Mouse (Mus musculus): ENCODE measurements around the gene Tgfa. TPM values are rescaled to one million over a fixed set of nuclear protein-coding genes. Genes with fewer than 3 reads are reported as not detected.

The Tgfa gene
- polyA plus RNA-seq, 1 experiment from 2014 or later: 1.7 TPM

DNA sequence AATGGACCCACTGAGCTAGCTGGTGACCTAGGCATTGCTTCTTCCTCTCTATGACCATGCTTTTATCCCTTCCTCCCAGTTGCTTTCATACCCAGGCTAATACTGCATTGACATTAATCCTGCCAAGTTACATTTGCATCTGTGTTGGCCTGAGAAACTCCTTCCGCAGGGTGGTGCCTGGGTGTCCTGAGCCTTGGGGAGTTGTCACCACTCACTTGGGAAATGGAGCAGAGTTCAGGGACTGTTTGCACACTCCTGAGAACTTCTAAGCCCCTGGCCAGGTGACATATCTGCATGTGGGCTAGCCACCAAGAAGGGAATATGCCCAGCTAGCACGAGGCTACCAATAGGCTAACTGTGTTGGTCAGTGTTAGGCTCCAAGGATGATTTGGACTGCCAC, 23.0 kb downstream of the Tgfa start:
- Histone ChIP-seq H3K4me1 (replicated peaks) (peaks cover 15% of the 10 kb centered on the region), H3K9me3 (no peaks in the 10 kb centered on the region), H3K27ac (no peak overlapping the region), H3K36me3 (no peaks in the 10 kb centered on the region), H3K27me3 (ENCODE audit: insufficient read depth, poor library complexity, severe bottlenecking) (no peaks in the 10 kb centered on the region), H3K4me3 (no peak overlapping the region)
- 87% methylated on average over 2 of the region's 2 CpGs for WGBS
- DNase-seq (ENCODE audit: low spot score): no peak

DNA sequence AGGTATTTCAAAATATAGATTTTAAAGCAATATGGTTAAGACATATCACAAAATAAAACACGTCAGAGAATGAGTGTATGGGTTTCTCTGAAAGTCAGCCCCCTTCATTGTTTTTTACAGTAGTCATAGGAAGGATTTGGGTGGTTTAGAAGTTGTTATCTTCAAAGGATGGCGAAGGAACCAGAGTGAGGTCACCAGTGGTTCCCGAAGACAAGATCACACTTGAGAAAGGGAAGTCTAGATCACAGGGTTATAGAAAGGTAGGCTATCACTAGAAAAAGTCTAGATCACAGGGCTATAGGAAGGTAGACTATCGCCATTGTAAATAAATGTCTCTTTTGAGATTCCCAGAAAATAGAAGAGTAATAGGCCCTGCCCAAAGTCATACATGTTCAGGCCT, 23.7 kb downstream of the Tgfa start:
- no peak for DNase-seq (ENCODE audit: low spot score)
- H3K27me3 ChIP-seq (ENCODE audit: insufficient read depth, poor library complexity, severe bottlenecking): no peaks in the 10 kb centered on the region
- no peaks in the 10 kb centered on the region for H3K9me3 ChIP-seq
- no peak overlapping the region for H3K27ac ChIP-seq
- no peaks in the 10 kb centered on the region for H3K36me3 ChIP-seq
- H3K4me1 ChIP-seq (replicated peaks): peaks cover 15% of the 10 kb centered on the region
- WGBS: 89% methylated on average over 4 of the region's 4 CpGs
- H3K4me3 ChIP-seq: no peak overlapping the region

- 78% methylated on average over 5 of the region's 5 CpGs for WGBS
- Histone ChIP-seq H3K9me3 (no peaks in the 10 kb centered on the region), H3K36me3 (no peaks in the 10 kb centered on the region), H3K4me3 (no peak overlapping the region), H3K27ac (peak overlapping the region; percentile 12; the same call in 1 of the 2 replicates), H3K27me3 (ENCODE audit: insufficient read depth, poor library complexity, severe bottlenecking) (no peaks in the 10 kb centered on the region), H3K4me1 (replicated peaks) (peaks cover 15% of the 10 kb centered on the region)
- DNase-seq (ENCODE audit: low spot score): no peak
Measured at GRCm38 (mm10) chr6:86219494-86219893, 24.5 kb downstream of the Tgfa start.

- WGBS: 86% methylated on average over 4 of the region's 4 CpGs
- H3K4me3 ChIP-seq: no peak overlapping the region
- H3K9me3 ChIP-seq: no peaks in the 10 kb centered on the region
- H3K27ac ChIP-seq: no peak overlapping the region
- no peaks in the 10 kb centered on the region for H3K27me3 ChIP-seq (ENCODE audit: insufficient read depth, poor library complexity, severe bottlenecking)
- no peaks in the 10 kb centered on the region for H3K36me3 ChIP-seq
- H3K4me1 ChIP-seq (replicated peaks): peaks cover 15% of the 10 kb centered on the region
- no peak for DNase-seq (ENCODE audit: low spot score)
Measured at GRCm38 (mm10) chr6:86220171-86220570, 25.1 kb downstream of the Tgfa start.

GRCm38 (mm10) chr6:86222381-86222780, 27.4 kb downstream of the Tgfa start:
- 34% methylated on average over 7 of the region's 7 CpGs for WGBS
- no peaks in the 10 kb centered on the region for H3K36me3 ChIP-seq
- DNase-seq (ENCODE audit: low spot score): no peak
- peak overlapping the region; percentile 43; the same call in 1 of the 2 replicates for H3K27ac ChIP-seq
- H3K9me3 ChIP-seq: no peaks in the 10 kb centered on the region
- no peak overlapping the region for H3K4me3 ChIP-seq
- peaks cover 15% of the 10 kb centered on the region for H3K4me1 ChIP-seq (replicated peaks)
- no peaks in the 10 kb centered on the region for H3K27me3 ChIP-seq (ENCODE audit: insufficient read depth, poor library complexity, severe bottlenecking)

DNA sequence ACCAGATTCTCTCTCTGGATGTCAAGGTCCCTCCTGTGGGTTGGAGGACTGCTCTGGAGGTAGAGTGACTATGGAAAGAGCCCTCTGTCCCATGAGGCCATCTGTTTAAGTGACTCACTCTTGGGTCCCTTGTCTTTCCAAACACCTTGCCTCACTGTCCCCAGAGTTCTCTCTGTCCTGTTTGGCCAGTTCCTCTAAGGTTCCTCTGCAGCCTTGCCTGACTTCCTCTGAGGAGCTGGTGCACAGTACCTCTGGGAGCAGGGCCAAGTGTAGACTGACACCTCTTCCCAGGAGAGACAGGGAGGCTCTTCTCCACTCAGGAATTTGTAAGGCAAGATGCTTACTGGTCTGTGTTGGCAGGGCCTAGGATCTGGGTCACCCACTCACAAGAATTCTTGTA, 30.6 kb downstream of the Tgfa start:
- H3K27ac ChIP-seq: 0 out of 2 replicates have a peak overlapping the region, but pooled peaks have one; percentile 5
- H3K9me3 ChIP-seq: no peaks in the 10 kb centered on the region
- no peak for DNase-seq (ENCODE audit: low spot score)
- no peaks in the 10 kb centered on the region for H3K36me3 ChIP-seq
- H3K4me1 ChIP-seq (replicated peaks): peaks cover 15% of the 10 kb centered on the region; the same call in 1 of the 2 replicates
- H3K4me3 ChIP-seq: no peak overlapping the region
- H3K27me3 ChIP-seq (ENCODE audit: insufficient read depth, poor library complexity, severe bottlenecking): no peaks in the 10 kb centered on the region

- Histone ChIP-seq H3K27ac (no peak overlapping the region), H3K27me3 (ENCODE audit: insufficient read depth, poor library complexity, severe bottlenecking) (no peaks in the 10 kb centered on the region), H3K36me3 (no peaks in the 10 kb centered on the region), H3K4me3 (no peak overlapping the region), H3K4me1 (replicated peaks) (0 out of 2 replicates have a peak, but pooled peaks cover 15% of the 10 kb centered on the region), H3K9me3 (no peaks in the 10 kb centered on the region)
- no peak for DNase-seq (ENCODE audit: low spot score)
- WGBS: 89% methylated on average over 5 of the region's 5 CpGs
Measured at GRCm38 (mm10) chr6:86232367-86232766, 37.3 kb downstream of the Tgfa start.

GRCm38 (mm10) chr6:86233512-86234430, 38.7 kb downstream of the Tgfa start:
- DNase-seq (ENCODE audit: low spot score): no peak
- Histone ChIP-seq H3K9me3 (no peaks in the 10 kb centered on the region), H3K36me3 (no peaks in the 10 kb centered on the region), H3K27me3 (ENCODE audit: insufficient read depth, poor library complexity, severe bottlenecking) (no peaks in the 10 kb centered on the region), H3K27ac (no peak overlapping the region), H3K4me3 (no peak overlapping the region), H3K4me1 (replicated peaks) (0 out of 2 replicates have a peak, but pooled peaks cover 15% of the 10 kb centered on the region)
- 43% methylated on average over 13 of the region's 13 CpGs for WGBS

DNA sequence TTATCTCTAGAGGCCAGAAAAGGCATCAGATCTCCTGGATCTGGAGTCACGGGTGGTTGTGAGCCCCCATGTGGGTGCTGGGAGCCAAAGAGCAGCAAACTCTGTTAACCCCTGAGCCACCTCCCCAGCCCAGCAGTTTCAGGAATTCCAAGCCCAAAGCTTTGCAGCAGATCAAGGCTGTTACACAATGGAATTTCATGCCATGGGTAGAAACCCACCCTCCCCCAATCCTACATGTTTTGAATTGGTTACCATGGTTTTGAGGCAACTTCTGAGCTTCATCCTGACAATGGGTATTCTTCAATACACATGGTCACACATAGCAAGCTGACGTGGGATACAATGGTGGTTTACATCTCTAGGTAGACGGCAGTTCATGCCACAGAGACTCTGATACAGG, 49.8 kb downstream of the Tgfa start:
- Histone ChIP-seq H3K9me3 (no peaks in the 10 kb centered on the region), H3K36me3 (no peaks in the 10 kb centered on the region), H3K27me3 (ENCODE audit: insufficient read depth, poor library complexity, severe bottlenecking) (no peaks in the 10 kb centered on the region), H3K4me1 (replicated peaks) (peaks cover 33% of the 10 kb centered on the region), H3K27ac (0 out of 2 replicates have a peak overlapping the region, but pooled peaks have one; percentile 56), H3K4me3 (no peak overlapping the region)
- DNase-seq (ENCODE audit: low spot score): peak; percentile 35
- WGBS: 25% methylated on average over 3 of the region's 3 CpGs

DNA sequence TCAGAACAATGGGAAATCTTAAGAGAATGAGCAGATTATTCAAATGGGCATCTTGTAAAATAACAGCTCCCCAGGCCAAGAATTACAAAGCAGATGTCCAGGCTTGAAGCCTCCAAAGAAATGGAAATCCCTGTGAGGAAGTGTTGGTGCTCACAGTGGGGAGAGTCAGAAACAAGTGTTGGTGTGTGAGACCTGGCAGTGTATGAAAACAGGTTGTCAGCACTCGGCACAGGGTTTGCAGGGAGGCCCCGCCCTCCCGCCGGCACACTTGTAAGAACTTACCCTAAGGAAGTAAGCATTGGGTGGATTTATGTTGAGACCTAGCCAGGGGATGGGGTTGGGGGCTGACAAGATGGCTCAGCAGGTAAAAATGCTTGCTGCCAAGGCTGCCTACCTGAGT, 50.9 kb downstream of the Tgfa start:
- Histone ChIP-seq H3K4me3 (no peak overlapping the region), H3K27me3 (ENCODE audit: insufficient read depth, poor library complexity, severe bottlenecking) (no peaks in the 10 kb centered on the region), H3K4me1 (replicated peaks) (peaks cover 41% of the 10 kb centered on the region), H3K9me3 (no peaks in the 10 kb centered on the region), H3K36me3 (no peaks in the 10 kb centered on the region), H3K27ac (no peak overlapping the region)
- WGBS: 44% methylated on average over 4 of the region's 4 CpGs
- DNase-seq (ENCODE audit: low spot score): no peak

- peaks cover 45% of the 10 kb centered on the region for H3K4me1 ChIP-seq (replicated peaks)
- WGBS: 90% methylated on average over 1 of the region's 1 CpGs
Measured at GRCm38 (mm10) chr6:86248562-86248961, 53.5 kb downstream of the Tgfa start.

DNA sequence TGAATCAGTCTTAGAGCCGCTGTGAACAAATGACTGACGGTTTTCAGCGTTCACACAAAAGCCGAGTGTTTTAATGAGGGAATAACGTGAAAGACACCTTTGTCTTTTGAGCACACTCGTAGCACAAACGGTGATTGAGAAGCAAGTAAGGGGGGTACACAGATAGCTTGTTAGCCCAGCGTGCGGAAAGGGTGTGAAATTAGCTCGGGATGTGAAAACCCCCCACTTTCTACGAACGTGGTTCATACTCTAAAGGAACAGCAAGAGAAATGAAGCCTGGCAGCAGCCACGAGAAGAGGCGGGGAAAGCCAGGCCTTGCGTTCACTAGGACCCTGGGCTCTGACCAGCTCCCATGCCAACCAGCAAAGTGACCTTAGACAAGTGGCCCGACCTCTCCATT, 54.0 kb downstream of the Tgfa start:
- no peaks in the 10 kb centered on the region for H3K36me3 ChIP-seq
- H3K4me3 ChIP-seq: no peak overlapping the region
- H3K9me3 ChIP-seq: no peaks in the 10 kb centered on the region
- H3K27ac ChIP-seq: peak overlapping the region; percentile 66
- DNase-seq (ENCODE audit: low spot score): peak; percentile 29
- 48% methylated on average over 16 of the region's 16 CpGs for WGBS
- H3K4me1 ChIP-seq (replicated peaks): peaks cover 42% of the 10 kb centered on the region
- no peaks in the 10 kb centered on the region for H3K27me3 ChIP-seq (ENCODE audit: insufficient read depth, poor library complexity, severe bottlenecking)

More at GRCm38 (mm10) chr6:86248562-86248961, 53.5 kb downstream of the Tgfa start:
- H3K4me3 ChIP-seq: no peak overlapping the region
- H3K27me3 ChIP-seq (ENCODE audit: insufficient read depth, poor library complexity, severe bottlenecking): no peaks in the 10 kb centered on the region
- no peaks in the 10 kb centered on the region for H3K36me3 ChIP-seq
- no peak overlapping the region for H3K27ac ChIP-seq
- no peaks in the 10 kb centered on the region for H3K9me3 ChIP-seq
- no peak for DNase-seq (ENCODE audit: low spot score)

DNA sequence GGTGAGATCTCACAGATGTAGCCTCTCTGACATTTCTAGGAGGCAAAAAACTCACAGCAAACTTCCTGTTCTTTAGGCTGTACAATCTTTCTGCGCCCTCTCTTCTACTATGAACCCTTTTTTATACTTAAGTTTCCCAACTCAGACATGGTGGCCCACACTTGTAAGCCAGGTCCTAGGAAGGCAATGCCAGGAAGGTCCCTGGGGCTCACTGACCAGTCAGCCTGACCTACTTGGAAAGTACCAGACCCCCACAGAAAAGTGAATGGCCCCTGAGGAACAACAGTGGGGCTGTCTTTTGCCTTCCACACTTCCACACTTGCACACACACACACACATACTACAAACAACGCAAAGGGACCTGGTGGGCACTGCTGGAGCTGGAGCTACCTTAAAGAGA, 55.2 kb downstream of the Tgfa start:
- H3K27ac ChIP-seq: no peak overlapping the region
- DNase-seq (ENCODE audit: low spot score): no peak
- peaks cover 34% of the 10 kb centered on the region for H3K4me1 ChIP-seq (replicated peaks)
- no peaks in the 10 kb centered on the region for H3K9me3 ChIP-seq
- H3K4me3 ChIP-seq: no peak overlapping the region
- no peaks in the 10 kb centered on the region for H3K36me3 ChIP-seq
- no peaks in the 10 kb centered on the region for H3K27me3 ChIP-seq (ENCODE audit: insufficient read depth, poor library complexity, severe bottlenecking)
- WGBS: 94% methylated on average over 2 of the region's 2 CpGs

Measured in hindbrain, embryonic 10.5 days (tissue).